Mouse (Mus musculus) right cerebral cortex, adult 18-20 months (tissue): ENCODE data around the gene Ncapd3.

Experiments used
- DNase-seq: peaks from one replicate; pipeline ENCODE4 v3.0.0; 2022; ENCODE audit warnings: mixed read lengths

The Ncapd3 gene

DNA sequence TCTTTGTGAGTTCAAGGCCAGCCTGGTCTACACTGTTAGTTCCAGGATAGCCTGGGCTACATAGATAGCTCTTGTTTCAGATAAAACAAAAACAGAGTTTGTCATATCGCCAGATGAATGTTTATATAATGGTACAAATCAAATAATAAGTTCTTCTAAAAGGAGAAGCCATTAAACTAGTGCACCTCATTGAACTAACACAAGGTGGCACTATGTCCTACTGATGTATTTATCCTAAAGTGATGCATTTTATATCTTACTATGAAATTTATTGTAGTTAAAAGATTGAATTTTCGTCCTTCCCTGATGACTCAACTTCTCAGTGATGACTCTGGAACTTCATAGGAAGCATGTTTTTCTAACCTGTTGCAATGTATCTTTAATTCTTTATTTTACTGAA is 19.5 kb downstream of the Ncapd3 start:
- DNase-seq: no peak

DNA sequence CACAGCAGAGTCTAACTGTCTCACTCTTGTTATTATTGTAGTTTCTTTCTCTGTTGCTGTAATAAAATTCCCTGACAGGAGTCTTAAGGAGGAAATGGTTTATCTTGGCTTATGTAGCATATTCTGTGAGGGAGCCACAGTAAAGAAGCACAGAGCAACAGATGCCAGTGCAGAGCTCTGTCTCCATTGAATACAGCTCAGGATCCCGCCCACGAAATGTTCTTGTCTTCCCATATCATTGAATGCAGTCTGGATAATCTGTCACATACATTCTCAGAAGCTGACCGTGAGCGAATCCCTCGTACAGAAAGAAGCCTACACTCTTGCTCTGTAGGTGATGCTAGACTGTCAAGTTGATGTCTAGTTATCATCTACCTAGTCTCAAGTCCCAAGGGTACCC is 28.4 kb downstream of the Ncapd3 start:
- DNase-seq: peak; percentile 76

DNA sequence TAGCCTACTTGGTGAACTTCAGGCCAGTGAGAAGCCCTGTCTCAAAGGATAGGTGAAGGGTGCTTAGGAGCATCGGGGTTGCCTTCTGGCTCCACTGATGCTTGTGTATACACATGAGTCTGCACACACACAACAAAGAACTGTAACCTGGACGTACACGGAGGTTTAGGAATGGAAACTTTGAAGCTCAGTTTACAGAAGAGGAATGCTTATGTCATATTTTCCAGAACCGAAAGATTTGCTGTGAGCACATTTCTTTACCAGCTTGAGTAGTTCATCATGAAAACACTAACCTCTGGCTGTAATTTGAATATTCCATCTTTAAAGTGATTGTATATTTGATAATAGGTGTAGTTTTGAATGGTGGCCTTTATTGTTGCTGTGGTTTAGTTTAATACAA is 40.9 kb downstream of the Ncapd3 start:
- DNase-seq: no peak

GRCm38 (mm10) chr9:27074677-27075076 is 44.7 kb downstream of the Ncapd3 start:
- DNase-seq: no peak

DNA sequence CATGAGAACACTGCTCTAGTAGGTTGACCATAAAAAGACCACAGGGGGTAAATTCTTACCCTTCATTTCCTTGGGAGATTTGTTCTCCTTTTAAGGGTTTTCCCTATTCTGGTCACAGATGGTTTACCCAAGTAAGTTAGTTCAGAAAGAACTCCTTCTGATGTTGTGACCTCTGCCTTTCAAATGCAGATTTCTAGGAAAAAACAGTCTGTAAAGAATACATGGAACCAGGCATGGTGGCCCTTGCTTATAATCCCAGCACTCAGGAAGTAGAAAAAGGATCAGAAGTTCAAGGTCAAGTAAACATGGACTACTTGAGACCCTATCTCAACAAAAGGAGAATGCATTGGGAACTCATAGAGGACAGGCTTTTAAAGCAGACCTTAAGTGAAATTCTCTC is 45.8 kb downstream of the Ncapd3 start:
- DNase-seq: no peak

DNA sequence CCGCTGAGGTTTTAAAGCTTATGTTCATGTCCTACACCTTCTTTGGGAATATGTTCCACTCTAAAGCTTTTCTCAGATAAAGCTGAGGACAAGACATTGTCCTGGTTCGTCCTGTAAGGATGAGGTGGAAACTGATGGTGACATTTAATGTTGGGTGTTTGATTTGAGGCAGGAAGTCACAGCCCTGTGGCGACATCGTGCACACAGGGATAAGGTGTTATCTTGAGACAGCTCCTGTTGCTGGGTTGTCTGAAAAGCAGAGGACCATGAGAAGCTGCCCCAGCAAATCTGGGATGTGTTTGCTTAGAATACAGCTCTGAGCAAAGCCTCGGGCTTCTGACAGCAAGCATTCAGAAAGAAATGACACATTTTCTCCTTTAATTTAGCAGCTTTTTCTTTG is 56.3 kb downstream of the Ncapd3 start:
- no peak for DNase-seq

DNA sequence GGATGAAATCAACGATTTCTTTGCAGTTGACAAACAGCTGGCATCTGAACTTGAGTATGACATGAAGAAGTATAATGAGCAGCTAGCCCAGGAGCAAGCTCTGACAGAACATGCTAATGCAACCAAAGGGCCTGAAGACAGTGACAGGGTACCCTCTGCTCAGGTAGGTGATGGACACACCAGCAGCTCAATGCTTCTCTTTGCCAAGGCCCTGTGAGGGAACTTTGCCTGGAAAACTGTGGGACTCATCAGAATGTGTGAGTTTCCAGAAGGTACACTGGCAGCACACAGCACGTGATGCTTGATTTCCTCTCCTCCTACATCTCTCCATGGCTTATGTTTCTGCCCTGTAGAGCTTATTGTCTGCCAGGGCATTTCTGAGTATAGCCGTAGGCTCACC is 57.4 kb downstream of the Ncapd3 start:
- no peak for DNase-seq

DNA sequence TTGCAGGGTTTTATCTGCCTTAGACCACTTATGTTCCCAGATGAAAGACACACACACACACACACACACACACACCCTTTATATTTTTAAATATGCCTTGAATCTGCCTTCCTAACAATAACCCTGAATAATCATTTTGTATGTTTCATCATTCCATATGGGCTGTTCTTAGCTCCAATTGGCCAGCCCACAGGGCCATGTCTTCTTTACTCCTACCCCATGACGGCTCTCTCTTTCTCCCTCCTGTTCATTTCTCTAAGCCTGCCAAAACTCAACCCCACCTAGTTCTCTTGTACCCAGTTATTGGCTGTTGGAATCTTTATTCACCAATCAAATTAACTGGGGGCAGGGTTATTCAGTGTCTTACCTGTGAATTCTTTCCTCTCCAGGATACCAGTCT is 60.2 kb downstream of the Ncapd3 start:
- DNase-seq: no peak

GRCm38 (mm10) chr9:27090801-27091775 is 61.1 kb downstream of the Ncapd3 start:
- no peak for DNase-seq

DNA sequence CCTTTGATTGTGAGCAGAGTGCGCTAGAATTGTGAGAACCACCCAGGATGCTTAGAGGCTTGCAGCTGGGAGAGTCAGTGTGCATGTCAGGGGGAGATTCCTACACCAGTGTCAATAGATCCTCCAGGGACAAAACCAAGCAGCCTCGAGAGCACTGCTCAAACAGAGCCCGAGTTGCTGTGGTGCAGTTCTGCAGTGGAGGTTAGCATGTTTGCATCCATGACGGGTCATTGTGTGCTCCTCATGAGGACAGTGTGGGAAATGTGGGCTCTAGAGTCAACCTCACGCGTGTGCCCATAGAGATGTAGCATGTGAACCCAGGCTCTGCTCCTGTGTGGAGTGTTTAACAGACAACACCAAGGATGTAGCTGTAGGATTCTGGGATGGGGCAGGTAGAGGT is 62.9 kb downstream of the Ncapd3 start:
- DNase-seq: no peak

DNA sequence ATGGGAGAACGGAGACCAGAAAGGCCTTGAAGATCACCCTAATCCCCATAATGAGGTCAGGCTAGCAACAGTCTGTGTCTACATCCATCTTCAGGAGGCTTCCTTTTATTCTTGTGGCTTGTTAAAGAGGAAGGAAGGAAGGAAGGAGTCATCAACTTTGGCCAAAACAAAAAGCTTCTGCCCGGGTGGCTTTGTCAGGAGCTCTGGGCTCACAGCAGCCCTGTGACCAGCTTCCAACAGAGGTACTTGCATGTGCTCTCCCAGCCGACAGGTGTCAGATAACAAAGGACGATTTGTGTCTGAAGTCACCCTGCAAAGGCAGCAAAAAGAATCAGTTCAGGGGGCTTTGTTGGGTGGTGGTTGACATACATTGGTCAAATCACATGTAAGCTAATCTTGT is 68.1 kb downstream of the Ncapd3 start:
- no peak for DNase-seq

- DNase-seq: no peak
Observed at GRCm38 (mm10) chr9:27098557-27098956, 68.6 kb downstream of the Ncapd3 start.

DNA sequence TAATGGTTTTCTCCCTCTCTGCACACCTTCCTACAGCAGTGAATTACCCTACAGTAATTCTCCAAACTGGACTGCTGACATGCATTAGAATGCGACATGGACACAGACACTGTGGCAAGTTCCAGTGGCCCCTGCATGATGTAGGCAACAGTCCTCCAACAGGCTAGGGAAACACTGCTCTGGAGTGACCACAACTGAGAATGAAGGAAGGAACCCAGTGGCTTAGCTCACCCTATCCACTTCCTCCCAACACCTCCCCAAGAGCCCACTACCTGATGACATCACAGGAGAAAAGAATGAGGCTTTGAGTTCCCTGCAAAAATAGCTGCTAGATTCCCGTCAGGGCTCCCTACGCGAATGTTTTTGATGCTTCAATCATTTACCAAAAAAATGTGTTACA is 69.5 kb downstream of the Ncapd3 start:
- DNase-seq: no peak

GRCm38 (mm10) chr9:27101466-27101865 is 71.5 kb downstream of the Ncapd3 start:
- DNase-seq: no peak

DNA sequence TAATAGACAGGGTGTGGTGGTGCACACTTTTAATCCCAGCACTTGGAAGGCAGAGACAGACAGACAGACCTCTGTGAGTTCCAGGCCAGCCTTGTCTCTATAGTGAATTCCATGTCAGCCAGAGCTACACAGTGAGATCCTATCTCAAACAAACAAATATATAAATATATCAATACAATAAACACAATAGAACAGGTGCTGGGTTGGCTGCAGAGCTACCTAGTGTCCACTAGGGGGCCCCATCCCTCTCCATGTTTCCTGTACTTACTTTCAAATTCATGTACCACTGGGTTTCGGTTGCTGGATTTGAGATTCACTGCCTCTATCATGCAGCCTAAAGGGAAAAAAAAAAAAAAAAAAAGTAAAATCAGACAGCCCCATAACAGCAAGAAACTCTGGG is 76.1 kb downstream of the Ncapd3 start:
- DNase-seq: peak; percentile 61

DNA sequence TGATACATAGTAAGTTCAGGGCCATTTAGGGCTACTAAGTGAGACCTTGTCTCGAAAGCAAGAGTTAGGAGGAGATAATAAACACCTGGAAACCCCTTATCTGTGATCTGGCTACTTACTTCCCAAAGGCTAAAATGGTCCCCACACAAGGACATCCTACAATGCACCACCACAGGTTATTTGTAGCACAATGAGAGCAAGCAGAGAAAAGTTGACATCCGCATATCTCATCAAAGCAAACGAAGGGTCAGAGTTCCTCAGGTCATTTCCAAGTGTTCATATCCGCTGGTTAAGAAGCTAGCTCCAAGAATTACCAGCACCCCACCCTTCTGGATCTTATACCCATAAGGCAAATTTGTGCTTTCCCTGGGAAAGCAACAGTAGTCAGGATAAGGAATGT is 78.5 kb downstream of the Ncapd3 start:
- DNase-seq: no peak

DNA sequence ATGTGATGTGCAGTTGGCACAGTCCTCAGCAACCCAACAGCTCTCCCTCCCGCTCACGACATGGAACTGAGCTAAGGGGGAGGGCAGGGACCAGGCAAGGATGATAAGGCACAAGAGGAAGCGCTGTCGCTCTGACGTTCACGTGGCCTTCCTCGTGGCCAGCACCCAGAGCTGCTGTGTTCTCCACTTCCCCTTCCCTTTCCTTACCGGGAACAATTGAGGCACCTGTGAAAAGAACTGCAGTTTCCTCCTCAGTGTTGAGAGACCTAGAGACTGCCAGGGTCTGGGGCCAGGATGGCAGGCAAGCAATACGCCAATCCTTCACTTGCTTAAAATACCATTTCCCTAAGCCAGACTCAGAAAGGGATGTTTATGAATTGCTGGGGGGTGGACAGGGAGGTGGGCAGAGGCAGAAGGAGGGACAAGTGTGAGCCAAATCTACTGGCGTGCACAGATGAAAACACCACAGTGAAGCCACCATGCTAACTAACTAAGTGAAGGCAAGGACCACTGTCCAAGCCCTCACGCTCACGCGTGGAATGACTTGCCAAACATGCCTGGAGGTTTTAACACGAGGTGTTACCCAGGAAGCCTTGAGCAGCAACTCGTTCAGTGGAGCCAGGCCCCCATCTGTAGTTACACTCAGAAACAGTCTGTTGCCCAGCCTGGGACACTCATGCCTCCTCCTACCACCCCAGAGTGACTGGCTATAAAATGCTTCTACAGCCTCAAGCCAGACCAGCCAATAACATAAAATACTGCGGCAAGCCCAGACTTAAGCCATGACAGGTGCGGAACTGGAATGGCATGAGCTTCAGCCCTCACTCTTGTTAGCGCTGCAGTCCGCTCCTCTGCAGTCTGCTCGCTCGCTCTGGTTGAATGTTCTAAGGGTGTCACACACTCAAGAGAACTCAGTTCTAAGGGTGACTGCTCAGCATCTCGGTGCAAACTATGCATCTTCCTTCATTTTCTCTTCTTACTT is 79.8 kb downstream of the Ncapd3 start:
- DNase-seq: peak; percentile 77

DNA sequence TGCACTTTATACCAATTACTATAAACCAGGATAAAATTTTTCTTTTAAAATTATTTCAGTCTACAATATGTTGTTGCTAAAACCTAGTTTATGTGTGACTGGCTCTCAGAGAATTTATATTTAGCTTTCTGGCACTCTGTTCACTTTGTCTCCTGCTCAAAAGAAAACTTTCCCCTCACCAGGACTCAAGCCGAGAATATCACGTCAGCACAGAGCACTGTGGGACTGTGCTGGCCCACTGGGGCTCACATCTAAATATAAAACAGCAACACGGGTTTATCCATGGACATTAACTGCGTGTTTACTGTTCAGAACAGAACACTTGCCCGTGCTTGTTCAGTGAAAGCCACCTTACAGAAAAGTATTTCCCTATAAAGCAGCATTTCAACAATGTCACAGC is 80.7 kb downstream of the Ncapd3 start:
- peak; percentile 68 for DNase-seq

GRCm38 (mm10) chr9:27111756-27112155 is 81.8 kb downstream of the Ncapd3 start:
- DNase-seq: no peak

DNA sequence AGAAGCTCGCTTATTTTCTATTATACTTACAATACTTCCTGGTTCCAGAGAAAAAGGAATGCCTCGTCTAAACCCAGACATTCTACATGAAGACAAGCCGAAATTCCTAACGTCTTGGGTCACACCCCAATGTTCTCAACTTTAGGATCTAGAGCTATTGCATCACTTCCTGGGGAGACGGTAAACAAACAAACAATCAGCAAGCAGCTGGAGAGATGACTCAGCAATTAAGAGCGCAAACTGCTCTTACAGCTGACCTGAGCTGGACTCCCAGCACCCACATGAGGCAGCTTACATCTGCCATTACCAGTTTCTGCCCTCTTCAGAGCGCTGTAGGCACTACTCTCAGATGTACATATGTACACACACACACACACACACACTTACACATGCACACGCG is 91.3 kb downstream of the Ncapd3 start:
- no peak for DNase-seq

GRCm38 (mm10) chr9:27122076-27122475 is 92.1 kb downstream of the Ncapd3 start:
- DNase-seq: no peak

DNA sequence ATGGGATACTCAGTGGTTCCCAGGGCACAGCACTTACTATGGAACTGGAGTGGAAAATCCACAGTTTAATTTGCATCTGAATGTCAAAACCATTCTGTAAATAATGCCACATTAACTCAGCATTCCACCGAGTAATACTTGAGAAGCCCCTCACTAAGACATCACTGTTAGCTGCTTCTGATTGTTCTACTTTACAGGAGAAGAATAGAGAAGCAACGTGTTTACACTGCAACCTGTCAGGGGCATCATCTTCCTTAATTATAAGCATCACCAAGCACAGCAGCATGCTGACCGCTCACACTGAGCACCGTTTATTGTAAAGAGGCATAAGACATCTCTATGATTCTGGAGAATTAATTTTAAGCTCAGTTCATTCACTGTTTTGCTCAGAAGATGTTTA is 93.0 kb downstream of the Ncapd3 start:
- DNase-seq: no peak

DNA sequence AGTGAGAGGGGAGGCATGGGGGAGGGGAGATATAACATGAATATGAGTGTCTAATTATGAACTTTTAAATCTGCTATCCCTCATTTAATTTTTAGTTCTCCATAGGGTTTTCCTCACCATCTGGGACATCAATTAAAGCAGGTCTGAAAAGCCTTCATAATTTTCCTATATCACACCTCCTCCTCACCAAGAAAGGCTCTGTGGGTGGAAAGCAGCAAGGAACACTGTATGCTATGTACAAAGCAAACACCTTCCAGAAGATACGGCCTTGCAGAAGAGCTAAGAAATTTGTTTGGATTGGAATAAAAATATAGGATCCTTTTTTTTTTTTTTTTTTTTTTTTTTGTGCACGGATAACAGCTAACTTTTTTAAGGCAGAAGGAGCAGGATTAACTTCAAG is 94.0 kb downstream of the Ncapd3 start:
- peak; percentile 77 for DNase-seq

GRCm38 (mm10) chr9:27125450-27125849 is 95.5 kb downstream of the Ncapd3 start:
- DNase-seq: no peak
